Mouse (Mus musculus) lung, postnatal 25 days (tissue): ENCODE data around the gene Ccdc172.

Experiments used
- DNase-seq: peaks from one replicate; pipeline ENCODE4 v3.0.0; 2022; ENCODE audit warnings: low spot score

Gene Ccdc172

DNA sequence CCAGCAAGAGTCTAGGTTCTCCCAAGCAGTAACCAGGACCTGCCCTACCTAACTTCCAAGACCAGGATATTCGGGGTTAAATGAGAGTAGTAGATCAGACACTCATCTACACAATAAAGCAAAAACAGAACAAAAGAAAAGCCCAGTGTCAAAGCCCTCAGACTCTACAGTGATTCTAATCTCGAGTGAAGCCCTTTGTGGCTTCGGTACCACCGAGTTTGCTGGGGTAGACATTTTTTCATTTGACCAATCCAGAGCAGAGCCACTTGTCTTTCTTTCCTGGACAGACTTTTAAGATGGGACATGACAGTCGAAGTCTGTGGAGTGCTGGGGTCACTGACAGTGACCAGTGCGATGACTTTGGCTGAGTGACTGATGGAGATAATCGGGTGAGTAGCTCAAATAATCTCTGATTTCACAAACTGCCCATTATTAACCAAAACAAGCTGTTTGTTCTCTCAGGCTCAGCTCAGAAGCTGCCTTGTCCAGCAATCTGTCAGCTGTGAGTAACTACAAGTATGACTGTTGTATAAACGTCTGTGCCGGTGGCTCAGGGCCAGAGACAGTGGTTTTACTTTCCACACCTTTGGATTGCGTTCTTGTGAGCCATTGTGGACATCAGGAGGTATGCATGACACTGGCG is 60.8 kb downstream of the Ccdc172 start:
- DNase-seq = no peak

DNA sequence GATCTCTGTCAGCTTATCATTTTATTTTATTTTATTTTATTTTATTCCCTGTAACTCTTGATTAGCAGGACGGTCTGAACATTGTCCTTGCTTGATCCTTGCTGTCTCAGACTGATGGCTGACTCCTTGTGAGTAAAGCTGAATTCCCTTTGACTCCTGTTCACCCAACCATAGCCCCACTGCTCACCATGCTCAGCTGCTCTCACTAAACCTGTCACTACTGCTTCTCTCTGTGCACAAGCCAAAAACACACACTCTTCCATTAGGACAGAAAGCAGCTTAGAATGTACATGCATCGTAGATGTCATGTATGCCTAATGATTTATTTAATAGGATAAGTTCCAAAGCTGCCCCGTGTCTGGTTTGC is 61.3 kb downstream of the Ccdc172 start:
- DNase-seq = no peak

DNA sequence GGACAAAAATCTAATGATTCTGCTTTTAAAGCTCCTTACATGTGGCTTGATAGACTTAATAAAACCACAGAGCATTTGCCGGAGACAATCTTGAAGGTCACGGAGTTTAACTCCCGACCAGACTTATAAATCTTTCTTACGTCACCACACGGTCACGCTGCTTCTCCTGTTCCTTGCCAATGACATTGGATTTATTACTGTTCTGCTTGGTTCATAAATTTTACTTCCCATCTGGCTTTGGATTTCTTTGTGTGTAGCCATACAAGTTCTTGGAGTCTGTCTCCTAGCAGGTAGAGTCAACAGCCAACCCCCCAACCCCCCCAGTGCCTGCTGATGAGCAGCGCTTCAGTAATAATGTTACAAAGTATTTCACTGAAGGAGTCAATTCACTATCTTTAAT is 70.2 kb downstream of the Ccdc172 start:
- no peak for DNase-seq

DNA sequence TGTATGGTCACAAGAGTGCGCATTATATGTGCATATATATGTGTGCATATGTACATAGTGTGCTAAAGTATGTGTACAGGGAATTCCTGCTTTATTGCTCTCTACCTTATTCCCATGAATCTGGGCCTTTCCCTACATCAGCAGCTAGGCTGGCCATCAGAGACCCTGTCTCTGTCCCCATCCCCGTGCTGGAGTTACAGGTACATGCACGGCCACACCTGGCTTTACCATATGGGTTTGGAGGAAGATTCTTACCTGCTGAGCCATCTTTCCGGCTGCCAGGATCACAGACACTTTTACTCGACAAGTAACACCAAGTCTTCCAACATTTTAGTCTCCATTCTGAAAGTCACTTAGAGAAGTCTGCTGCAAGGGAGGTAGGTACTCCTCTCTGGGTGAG is 71.2 kb downstream of the Ccdc172 start:
- DNase-seq = no peak

DNA sequence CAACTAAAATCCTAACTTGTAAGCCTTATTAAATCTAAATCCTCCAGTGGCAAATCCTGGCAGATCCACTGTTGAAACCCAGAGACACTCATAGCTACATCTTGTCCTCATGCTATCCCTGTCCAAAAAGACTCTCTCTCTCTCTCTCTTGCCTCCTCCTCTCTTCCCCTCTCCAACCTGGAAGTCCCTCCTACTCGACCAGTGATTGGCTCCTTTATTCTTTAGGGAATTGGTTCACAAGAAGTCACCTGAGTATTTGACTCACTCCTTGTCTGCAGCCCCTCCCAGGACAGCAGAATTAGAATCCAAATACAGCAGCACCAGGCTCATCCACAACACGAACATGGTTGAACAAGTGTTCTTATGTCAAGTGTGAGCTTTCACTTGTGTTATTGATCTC is 74.3 kb downstream of the Ccdc172 start:
- DNase-seq = no peak

DNA sequence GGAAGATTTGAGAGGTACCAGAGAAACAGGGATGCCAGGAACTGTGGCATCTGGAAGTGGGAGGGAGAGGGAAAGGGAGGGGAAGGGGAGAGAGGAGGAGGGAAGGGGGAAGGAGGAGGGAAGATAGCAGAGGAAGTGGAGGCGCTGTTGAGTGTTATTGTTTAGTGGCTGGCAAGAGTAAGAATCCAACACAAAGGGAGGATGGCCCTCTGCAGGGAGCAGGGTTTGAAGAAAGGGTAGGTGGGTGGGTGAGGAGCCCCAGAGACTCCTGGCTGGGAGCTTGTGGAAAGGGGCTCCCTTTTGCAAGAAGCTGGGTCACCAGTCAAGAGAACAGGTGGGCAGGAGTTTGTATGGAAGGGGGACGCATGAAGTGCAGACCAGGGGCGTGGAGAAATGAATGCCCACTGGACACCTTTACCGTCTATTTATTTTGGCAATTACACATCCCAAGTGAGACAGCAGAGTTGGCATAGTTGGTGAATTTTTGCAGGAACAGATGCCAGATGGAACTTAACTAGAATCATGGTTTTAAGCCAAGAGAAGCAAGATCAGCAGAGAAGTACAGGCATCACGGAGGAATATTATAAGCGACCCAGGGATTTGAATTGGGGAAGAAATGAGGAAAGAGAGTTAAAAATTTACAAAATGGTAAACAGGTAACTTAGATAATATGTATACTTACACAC is 78.6 kb downstream of the Ccdc172 start:
- no peak for DNase-seq

DNA sequence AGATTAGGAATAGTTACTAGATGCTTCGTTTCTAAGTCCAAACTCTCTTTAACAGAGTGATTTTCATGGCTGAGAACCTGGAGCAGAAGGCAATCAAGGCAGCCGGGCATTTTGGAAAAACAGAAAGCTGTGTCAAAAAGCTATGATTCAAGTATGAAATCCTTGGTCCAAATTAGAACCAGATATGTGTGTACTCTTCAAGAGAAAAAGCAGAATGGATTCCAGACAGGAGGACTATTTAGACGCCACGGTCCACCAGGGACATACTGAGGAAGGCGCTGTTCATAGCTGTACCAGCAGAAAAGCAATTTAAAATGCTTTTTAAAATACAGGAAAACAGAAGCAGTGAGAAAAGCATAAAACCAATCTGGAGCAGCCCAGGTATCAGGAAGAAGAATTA is 88.6 kb downstream of the Ccdc172 start:
- no peak for DNase-seq
